Mouse (Mus musculus) ES-CJ7 (cell line): ENCODE data around the gene Tuba3a.

ENCODE experiments used
- DNase-seq: peaks from one replicate; pipeline ENCODE4 v3.0.0; 2011; ENCODE audit warnings: low read depth, low spot score

Tuba3a gene

DNA sequence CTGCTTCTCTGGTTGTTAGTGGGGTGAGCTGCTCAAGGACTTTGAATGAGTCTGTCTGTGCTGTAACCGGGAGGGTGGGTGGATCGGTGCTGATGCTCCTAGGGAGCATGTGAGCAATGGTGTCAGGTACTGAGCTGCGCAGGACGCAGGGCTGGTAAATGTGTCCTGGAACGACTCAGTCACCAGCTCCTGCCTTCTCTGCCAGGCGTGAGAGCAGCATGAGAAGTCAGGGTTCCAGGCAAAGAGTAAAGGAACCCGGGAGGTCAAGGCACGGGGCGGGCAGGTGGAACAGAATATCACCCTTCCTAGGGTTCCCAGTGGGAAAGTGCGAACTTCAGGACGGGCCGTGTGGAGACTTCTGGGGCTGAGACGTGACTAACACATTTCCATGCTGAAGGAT lies 19.8 kb downstream of the Tuba3a start:
- no peak for DNase-seq

DNA sequence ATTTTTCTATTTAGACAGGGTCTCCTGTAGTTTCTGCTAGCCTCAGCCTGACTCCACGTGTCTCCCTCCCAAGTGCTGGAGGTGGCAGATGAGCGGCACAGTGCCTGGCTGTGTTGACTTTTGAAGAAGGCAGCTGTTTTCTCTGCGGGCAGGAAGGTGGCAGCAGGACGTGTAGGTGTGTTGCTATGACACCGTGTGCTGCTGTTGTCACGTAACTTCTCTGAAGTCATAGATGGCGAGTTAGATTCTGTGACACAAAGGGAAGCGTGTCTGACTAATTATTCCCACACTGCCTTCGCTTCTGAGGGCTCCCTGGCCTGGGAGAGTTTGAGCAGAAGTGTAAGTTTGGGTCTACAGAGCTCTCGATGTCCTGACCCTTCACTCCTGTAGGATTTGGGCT lies 20.6 kb downstream of the Tuba3a start:
- DNase-seq = no peak

GRCm38 (mm10) chr6:125264219-125264618 lies 21.6 kb downstream of the Tuba3a start:
- DNase-seq = no peak

GRCm38 (mm10) chr6:125260006-125260555 lies 25.8 kb downstream of the Tuba3a start:
- DNase-seq = no peak

DNA sequence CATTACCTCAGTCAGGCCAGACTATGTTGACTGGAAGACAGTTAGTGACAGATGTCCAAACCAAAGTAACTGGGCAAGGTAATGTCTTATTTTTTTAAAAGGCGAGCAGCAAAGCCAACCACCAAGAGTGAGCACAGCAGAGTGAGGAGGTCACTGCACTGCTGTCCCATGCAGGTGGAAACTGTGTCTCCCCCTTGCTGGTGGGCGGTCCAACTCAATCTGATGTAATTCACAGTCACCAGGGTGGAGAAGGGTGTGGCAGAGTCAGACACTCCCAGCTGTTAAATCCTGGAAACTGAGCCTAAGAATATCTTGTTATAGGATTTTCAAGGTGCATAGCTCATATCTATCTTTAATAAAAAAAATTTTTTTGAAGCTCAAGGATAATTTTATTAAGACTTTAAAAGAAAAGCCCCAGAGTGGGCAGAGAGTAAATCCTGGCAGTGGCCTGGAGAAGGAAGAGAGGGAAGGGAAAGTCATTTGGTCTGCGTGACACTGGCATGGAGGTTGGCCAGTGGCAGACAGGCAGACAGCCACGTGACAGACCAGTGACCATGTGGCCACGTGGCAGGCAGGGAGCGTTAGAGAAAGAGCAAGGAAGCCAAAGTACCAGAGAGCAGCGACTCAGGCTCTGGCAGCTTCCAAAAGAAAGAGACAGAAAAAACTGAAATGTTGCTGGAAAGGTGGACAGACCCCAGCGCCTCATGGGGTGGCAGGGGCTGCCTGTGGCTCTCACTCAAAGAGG lies 29.4 kb downstream of the Tuba3a start:
- DNase-seq = no peak

- no peak for DNase-seq
Measured at GRCm38 (mm10) chr6:125255516-125256044, 30.3 kb downstream of the Tuba3a start.

DNA sequence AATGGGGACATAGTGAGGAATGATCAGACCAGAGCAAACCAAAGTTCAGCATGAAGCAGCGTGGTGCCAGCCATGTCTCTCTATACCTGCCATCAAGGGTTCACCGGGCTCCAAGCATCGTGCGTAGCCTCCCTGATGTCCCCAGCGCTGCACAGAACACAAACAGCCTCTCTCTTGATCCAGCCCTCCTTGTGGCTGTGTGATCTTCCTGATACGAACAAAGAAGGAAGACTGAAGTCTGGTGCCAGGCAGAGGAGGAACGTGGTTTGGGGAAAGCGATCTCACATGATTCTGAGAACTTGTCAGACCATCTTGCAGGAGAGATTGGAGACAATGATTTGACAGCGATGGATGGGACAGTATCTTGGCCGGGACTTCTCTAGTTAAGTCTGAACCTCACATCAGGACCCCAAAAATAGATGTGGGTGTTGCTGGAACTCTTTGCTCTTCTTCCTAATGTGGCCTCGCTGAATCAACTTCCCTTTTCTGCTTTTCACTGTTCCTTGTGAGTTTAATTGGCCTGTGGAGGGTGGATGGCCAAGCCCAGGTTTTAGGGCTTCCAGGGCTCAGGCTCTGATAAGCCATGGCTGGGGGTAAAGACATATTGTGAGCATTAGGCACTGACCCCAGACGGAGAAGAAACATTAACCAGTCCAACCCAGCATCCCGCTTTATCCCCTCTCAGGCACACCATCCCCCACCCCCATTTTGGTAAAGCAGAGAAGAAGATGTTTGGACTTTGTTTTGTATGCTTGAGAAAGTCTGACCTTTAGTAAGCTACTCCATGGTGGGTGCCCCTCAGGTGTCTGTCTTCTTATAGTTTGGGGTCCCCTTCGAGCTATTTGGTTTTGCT lies 31.8 kb downstream of the Tuba3a start:
- DNase-seq = no peak

- DNase-seq = no peak
Measured at GRCm38 (mm10) chr6:125252711-125253110, 33.1 kb downstream of the Tuba3a start.

DNA sequence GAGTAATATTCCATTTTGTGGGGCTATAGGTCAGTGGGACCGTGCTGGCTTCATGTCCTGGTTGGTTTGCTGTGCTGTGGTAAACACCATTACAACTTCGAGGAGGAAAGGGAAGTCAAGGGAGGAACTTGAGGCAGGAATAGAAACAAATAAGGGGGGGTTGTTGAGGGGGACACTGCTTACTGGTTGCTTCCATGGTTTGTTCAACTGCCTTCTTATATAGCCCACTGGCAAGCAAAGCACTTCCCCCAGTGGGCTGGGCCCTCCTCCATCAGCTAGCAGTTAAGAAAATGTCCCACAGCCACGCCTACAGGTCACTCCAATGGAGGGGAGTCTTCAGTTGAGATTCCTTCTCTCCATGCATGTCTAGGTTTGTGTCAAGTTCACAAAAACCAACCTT lies 33.6 kb downstream of the Tuba3a start:
- no peak for DNase-seq

GRCm38 (mm10) chr6:125244551-125244950 lies 41.3 kb downstream of the Tuba3a start:
- no peak for DNase-seq

DNA sequence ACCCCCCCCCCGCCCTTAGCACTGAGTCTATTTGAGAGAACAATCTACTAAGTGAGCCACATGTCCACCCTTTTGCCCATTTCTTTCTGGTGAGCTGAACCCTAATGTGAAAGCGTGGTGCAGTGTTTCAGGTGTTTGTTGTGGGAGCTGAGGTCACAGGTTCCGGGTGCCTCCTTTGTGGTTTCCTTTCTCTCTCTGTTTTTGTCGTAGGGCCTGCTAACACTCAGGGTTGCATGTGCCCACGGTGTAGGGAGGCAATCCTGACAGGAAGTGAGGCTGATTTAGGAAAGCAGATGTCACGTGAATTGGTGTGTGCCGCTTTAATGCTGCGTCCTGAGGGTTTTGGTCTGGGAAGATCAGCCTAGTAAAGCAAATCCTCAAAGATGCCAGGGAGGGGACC lies 44.3 kb downstream of the Tuba3a start:
- no peak for DNase-seq

DNA sequence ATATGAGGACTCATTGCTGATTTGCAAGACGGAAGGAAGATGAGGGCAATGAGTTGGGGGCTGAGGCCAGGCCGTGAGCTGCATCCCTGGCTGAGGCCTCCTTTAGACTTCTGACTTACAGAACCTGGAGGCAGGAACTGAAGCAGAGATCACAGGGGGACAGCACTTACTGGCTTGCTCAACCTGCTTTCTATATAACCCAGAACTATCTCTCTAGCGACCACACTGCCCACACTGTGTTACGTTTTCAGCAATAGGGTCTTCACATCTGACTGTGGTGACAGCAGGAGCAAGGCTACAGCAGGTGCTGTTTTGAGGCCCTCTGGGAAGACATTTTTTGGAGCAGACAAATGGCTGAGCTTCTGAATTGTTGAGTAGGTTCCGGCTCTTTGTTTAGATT lies 45.2 kb downstream of the Tuba3a start:
- DNase-seq = no peak

DNA sequence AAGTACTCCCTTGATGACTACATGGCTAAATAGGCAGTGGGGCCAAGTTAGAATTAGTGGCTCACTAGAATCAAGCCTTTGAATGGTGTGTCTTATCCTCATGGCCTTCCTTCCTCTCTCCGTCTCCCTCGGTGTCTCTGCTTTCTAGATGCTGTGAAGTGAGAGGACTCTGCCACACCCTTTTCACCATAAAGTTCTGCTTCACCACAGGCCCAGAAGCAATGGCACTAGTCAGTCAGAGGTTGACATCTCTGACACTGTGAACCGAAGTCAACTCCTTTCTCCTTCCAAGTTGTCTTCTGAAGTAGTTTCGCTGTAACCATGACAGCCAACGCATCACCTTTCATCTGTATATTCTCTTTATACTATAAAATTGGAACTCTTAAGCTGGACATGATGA lies 46.3 kb downstream of the Tuba3a start:
- DNase-seq = no peak

DNA sequence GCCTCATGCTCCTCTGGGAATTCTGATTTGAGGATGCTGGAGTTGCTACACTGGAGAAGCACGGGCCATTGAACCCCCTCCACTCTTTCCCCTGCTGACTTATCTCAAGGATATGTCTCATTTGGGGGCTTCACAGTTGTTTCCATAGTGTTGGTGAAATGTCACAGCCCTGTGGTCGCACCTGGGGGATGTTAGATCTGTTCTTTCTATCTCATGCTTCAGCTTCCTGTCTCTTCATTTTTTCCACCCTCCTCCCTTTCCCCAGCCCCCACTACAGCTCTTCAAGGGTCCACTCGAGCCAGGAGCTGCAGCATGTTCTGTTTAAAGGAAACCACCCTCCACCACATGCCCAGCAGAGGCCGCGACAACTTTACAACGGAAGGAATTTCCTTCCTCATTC lies 47.4 kb downstream of the Tuba3a start:
- no peak for DNase-seq

DNA sequence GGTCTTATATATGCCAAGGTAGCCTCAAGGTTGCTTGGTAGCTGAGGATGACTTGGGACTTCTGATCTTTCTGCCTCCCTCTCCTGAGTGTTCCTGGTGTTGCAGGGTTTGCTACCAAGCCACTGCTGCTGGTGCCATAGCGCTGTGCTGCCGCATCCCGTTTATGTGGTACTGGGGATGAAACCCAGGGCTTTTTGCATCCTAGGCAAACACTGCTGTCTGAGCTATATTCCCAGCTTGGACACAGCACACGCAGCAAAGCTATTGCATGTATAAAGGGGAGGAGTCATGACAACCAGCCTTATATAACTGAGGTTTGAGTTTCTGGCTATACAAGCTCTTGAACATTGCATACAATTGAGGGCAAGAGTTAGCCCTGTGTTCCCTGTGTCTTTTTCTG lies 48.4 kb downstream of the Tuba3a start:
- DNase-seq = no peak

DNA sequence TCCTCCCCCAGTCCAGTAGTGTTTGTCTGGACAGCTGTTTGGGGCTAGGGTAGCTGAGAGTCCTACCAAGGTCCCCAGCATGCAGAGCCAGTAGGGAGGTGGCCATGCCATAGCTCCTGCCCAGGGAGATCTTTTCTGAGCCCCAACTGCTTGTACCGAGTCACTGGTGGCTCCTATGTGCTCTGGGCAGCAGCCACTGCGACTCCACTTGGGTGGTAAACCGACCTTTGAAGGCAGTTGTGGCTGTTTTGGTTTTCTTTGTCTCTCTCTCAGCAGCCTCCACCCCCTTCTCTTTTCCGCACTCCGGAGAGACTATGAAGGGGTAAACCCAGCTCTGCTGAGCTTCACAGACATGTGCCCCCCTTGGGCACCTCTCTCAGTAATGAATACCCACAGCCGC lies 49.1 kb downstream of the Tuba3a start, which contains the start of gene Cd27:
Gene Cd27, minus strand, starts transcription at position 229 of the 400 bp plus-strand sequence.
- no peak for DNase-seq

DNA sequence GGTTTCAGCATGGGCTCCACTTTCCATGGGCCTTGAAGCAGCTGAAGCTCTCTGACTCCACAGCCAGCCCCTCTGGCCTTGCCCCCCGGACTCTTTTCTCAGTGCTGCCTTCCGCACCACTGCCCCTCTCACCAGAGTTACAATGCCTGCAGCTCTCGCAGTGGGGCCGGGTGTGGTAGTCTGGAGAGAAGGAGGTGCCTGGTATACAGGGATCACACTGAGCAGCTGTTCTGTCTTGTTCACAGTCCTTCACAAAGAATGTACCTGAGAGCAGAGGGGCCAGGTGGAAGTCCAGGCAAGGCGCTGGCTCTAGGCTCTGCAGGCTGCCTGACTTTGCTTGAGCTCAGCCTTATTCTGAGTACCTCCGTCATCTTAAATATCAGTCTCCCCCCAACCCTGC lies 49.5 kb downstream of the Tuba3a start:
- no peak for DNase-seq

DNA sequence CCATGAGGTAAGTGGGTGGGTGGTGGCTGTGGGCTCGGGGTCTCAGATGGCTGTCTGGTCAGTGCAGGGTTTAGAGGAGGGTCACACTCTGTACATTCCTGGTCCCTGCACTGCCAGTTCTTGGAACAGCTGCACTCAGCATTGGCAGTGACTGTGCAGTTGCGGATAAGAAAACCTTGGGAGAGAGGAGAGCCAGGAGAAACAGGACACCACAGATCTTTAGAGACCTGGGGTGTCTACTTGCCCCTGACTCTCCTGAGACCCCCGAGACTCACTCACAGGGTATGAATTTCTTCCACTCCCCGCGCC lies 51.4 kb downstream of the Tuba3a start:
- DNase-seq = no peak

GRCm38 (mm10) chr6:125233816-125234519 lies 51.9 kb downstream of the Tuba3a start:
- DNase-seq = no peak

DNA sequence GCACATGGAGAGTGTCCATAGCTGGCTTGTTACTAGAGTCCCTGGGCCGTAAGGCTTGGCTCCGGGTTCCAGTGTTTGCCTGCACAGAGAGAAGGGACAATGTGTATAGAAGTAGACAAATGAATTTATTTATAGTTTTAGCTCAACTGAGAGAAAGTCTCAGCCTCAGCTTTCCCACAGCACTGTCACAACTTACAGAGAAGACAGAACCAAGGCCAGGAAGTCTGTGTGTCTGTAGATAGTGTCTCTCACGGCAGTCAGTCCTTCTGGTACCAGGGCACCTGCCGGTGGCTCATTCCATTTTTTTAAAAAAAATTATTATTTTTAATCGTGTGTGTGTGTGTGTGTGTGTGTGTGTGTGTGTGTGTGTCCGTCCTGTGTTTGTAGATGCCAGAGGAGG lies 53.3 kb downstream of the Tuba3a start:
- no peak for DNase-seq

DNA sequence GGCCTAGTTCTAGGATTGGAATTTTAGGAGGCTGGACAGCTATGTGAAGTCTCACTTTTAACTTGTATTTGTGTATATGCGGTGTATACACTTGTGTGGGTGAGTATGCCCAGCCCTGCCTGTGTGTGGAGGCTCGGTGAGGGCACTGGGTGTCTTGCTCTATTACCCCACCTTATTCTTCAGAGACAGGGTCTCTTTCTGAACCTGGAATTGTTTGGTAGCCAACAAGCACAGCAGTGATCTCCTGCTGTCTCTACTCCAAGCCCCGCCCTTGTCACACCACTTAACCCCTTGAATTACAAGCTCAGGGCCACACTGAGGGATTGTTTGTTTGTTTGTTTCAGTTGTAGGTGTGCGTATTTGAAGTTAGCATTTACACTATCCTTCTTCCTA lies 53.8 kb downstream of the Tuba3a start:
- DNase-seq = no peak
